ENCODE assay signal across 8 mouse cellular contexts in genomic region chr5:115534856-115535255, GRCm38 (mm10). TPM values are rescaled to one million over a fixed set of nuclear protein-coding genes. Genes with fewer than 3 reads are reported as not detected.
DNase-seq lines count a peak whose midpoint lies in the region; ATAC-seq lines count a peak whose summit lies in the region.

No protein-coding gene starts in this region.

- H3K9me3 ChIP-seq in lung, embryonic 16.5 days (ENCODE audit: control insufficient read depth, low read length) = no peaks in the 10 kb centered on the region
- no peaks in the 10 kb centered on the region for H3K9me3 ChIP-seq in midbrain, embryonic 15.5 days

- no peaks in the 10 kb centered on the region for H3K27me3 ChIP-seq in lung, embryonic 16.5 days (ENCODE audit: control insufficient read depth, insufficient read depth, low read depth, low read length)
- no peaks in the 10 kb centered on the region for H3K27me3 ChIP-seq in midbrain, embryonic 15.5 days (replicated peaks)

- DNase-seq in adrenal gland, postnatal 14 days = peak; percentile 66
- DNase-seq in adrenal gland, adult 8-10 months = no peak
- DNase-seq in CD8-positive naive resting alpha-beta T cell, adult 2 months (ENCODE audit: low read depth in 2 of 2, low spot score in 2 of 2) = peak; percentile 19 to 23
- no peak for DNase-seq in MN1 (ENCODE audit: low spot score)
- no peak for DNase-seq in retina, postnatal 1 day

- H3K9ac ChIP-seq in lung, embryonic 16.5 days (ENCODE audit: low read length) = peak overlapping the region; percentile 41
- H3K9ac ChIP-seq in midbrain, embryonic 15.5 days = no peak overlapping the region

- H3K36me3 ChIP-seq in lung, embryonic 16.5 days (ENCODE audit: control insufficient read depth, insufficient read depth, low read length) = no peaks in the 10 kb centered on the region
- no peaks in the 10 kb centered on the region for H3K36me3 ChIP-seq in midbrain, embryonic 15.5 days (replicated peaks)

- peak; percentile 61 for ATAC-seq in inflammation-experienced regulatory T-cells, adult 6 months
- ATAC-seq in lung, embryonic 16.5 days (ENCODE audit: low read depth) = no peak
- no peak for ATAC-seq in midbrain, embryonic 15.5 days (replicated peaks)

- 22% methylated on average over 8 of the region's 8 CpGs for WGBS in lung, embryonic 16.5 days
- 61% methylated on average over 8 of the region's 8 CpGs for WGBS in midbrain, embryonic 15.5 days

- H3K27ac ChIP-seq in lung, embryonic 16.5 days (ENCODE audit: low read length) = peak overlapping the region; percentile 61
- no peak overlapping the region for H3K27ac ChIP-seq in midbrain, embryonic 15.5 days

- H3K4me2 ChIP-seq in lung, embryonic 16.5 days (ENCODE audit: low read depth, low read length) = peak overlapping the region; percentile 27
- H3K4me2 ChIP-seq in midbrain, embryonic 15.5 days = no peak overlapping the region

- peaks cover 82% of the 10 kb centered on the region for H3K4me1 ChIP-seq in lung, embryonic 16.5 days (replicated peaks; ENCODE audit: control insufficient read depth, insufficient read depth, low read length)
- peaks cover 27% of the 10 kb centered on the region for H3K4me1 ChIP-seq in midbrain, embryonic 15.5 days

- H3K4me3 ChIP-seq in lung, embryonic 16.5 days (ENCODE audit: low read length) = no peak overlapping the region
- no peak overlapping the region for H3K4me3 ChIP-seq in midbrain, embryonic 15.5 days

RNA-seq across cellular contexts. Expression of gene Rplp0, which starts 24.4 kb away (rescaled TPM):
- 786 and 963 TPM in 2 replicates for total RNA-seq in adrenal gland, postnatal 14 days (2021)
- 100 to 1,000 TPM; 682 to 769 (median 720) TPM for total RNA-seq in adrenal gland, adult 8-10 months (2022)
- 1,000 to 10,000 TPM; 3,093 to 3,894 (median 3,885) TPM for polyA plus RNA-seq in inflammation-experienced regulatory T-cells, adult 6 months (2017; shearing (Covaris generic))
- 1,507 and 1,565 TPM in 2 replicates for polyA plus RNA-seq in lung, embryonic 16.5 days (2015; fragmentation: Nextera tagmentation; extraction: Ambion mirVana)
- polyA plus RNA-seq in midbrain, embryonic 15.5 days (2015; fragmentation: Nextera tagmentation; extraction: Ambion mirVana) = 811 and 847 TPM in 2 replicates

RNA-seq across cellular contexts. Expression of gene Pxn, which starts 28.4 kb away (rescaled TPM):
- total RNA-seq in adrenal gland, postnatal 14 days (2021) = 48.9 and 54.8 TPM in 2 replicates
- 10 to 100 TPM; 32.1 to 64.5 (median 44.8) TPM for total RNA-seq in adrenal gland, adult 8-10 months (2022)
- polyA plus RNA-seq in inflammation-experienced regulatory T-cells, adult 6 months (2017; shearing (Covaris generic)) = 10 to 100 TPM; 13.7 to 22.1 (median 16.7) TPM
- polyA plus RNA-seq in lung, embryonic 16.5 days (2015; fragmentation: Nextera tagmentation; extraction: Ambion mirVana) = 70.1 and 74.4 TPM in 2 replicates
- polyA plus RNA-seq in midbrain, embryonic 15.5 days (2015; fragmentation: Nextera tagmentation; extraction: Ambion mirVana) = 20.4 and 20.9 TPM in 2 replicates

RNA-seq across cellular contexts. Expression of gene Gcn1l1, which starts 30.2 kb away (rescaled TPM):
- total RNA-seq in adrenal gland, postnatal 14 days (2021) = 59.7 and 60.4 TPM in 2 replicates
- total RNA-seq in adrenal gland, adult 8-10 months (2022) = 10 to 100 TPM; 69.2 to 98.2 (median 77.7) TPM
- 10 to 100 TPM; 24.7 to 36.4 (median 28.6) TPM for polyA plus RNA-seq in inflammation-experienced regulatory T-cells, adult 6 months (2017; shearing (Covaris generic))
- 32.9 and 35.1 TPM in 2 replicates for polyA plus RNA-seq in lung, embryonic 16.5 days (2015; fragmentation: Nextera tagmentation; extraction: Ambion mirVana)
- polyA plus RNA-seq in midbrain, embryonic 15.5 days (2015; fragmentation: Nextera tagmentation; extraction: Ambion mirVana) = 48.3 and 53.4 TPM in 2 replicates

RNA-seq across cellular contexts. Expression of gene Sirt4, which starts 50.3 kb away (rescaled TPM):
- total RNA-seq in adrenal gland, postnatal 14 days (2021) = 18.1 and 23.5 TPM in 2 replicates
- 10 to 100 TPM; 24.6 to 53.8 (median 41.2) TPM for total RNA-seq in adrenal gland, adult 8-10 months (2022)
- polyA plus RNA-seq in inflammation-experienced regulatory T-cells, adult 6 months (2017; shearing (Covaris generic)) = 10 to 100 TPM; 12.0 to 18.5 (median 14.8) TPM
- polyA plus RNA-seq in lung, embryonic 16.5 days (2015; fragmentation: Nextera tagmentation; extraction: Ambion mirVana) = 28.1 and 31.4 TPM in 2 replicates
- 31.6 and 32.6 TPM in 2 replicates for polyA plus RNA-seq in midbrain, embryonic 15.5 days (2015; fragmentation: Nextera tagmentation; extraction: Ambion mirVana)

Comparison
In these comparisons a context has a peak if more than half of its experiments do, and no peak if none do; other contexts are left out.
1. DNase-seq: peak in adrenal gland, postnatal 14 days (single experiment) and CD8-positive naive resting alpha-beta T cell, adult 2 months (2 of 2); none in adrenal gland, adult 8-10 months (single experiment), MN1 (single experiment) and retina, postnatal 1 day (single experiment).